Mouse (Mus musculus) lung, postnatal 0 days (tissue): ENCODE measurements at regions not wholly inside any gene's neighbourhood (a gene's known extent, or its start where the extent isn't known, plus 50 kb on each side); places are given as distances from the start of the nearest gene placed in this dataset.

ENCODE experiments used
- ATAC-seq: fragments of 200-750 bp; cut with Nextera tagmentation; 2 replicates; pipeline ENCODE4 v1.8.0; 2017; ENCODE audit warnings: moderate library complexity
- DNase-seq: peaks from one replicate; pipeline ENCODE4 v3.0.0-alpha.2; 2016; ENCODE audit warnings: low spot score
- H3K27ac ChIP-seq: fragments of 300-500 bp; sonication (generic); 2 replicates; pipeline ENCODE4 v1.5.1; 2014; ENCODE audit warnings: antibody characterized with exemption, mild to moderate bottlenecking, low read length, mixed read lengths
- H3K27me3 ChIP-seq: fragments of 300-500 bp; sonication (generic); replicated peaks from 2 replicates; pipeline ENCODE4 v1.6.1; 2014; ENCODE audit warnings: low read length, mixed read lengths; ENCODE audit not compliant: insufficient read depth
- H3K36me3 ChIP-seq: fragments of 300-500 bp; sonication (generic); 2 replicates; pipeline ENCODE4 v1.6.1; 2014; ENCODE audit warnings: low read length, mixed read lengths; ENCODE audit not compliant: insufficient read depth
- H3K4me1 ChIP-seq: fragments of 300-500 bp; sonication (generic); 2 replicates; pipeline ENCODE4 v1.6.1; 2014; ENCODE audit warnings: antibody characterized with exemption, low read depth, low read length, mixed read lengths; ENCODE audit not compliant: insufficient read depth
- H3K4me2 ChIP-seq: fragments of 300-500 bp; sonication (generic); replicated peaks from 2 replicates; pipeline ENCODE4 v1.6.1; 2014; ENCODE audit warnings: low read depth, mild to moderate bottlenecking, low read length, moderate library complexity, mixed read lengths
- H3K4me3 ChIP-seq: fragments of 300-500 bp; sonication (generic); 2 replicates; pipeline ENCODE4 v1.5.1; 2014; ENCODE audit warnings: low read depth, low read length
- H3K9ac ChIP-seq: fragments of 300-500 bp; sonication (generic); replicated peaks from 2 replicates; pipeline ENCODE4 v1.6.1; 2014; ENCODE audit warnings: low read depth, mild to moderate bottlenecking
- H3K9me3 ChIP-seq: fragments of 300-500 bp; sonication (generic); 2 replicates; pipeline ENCODE4 v1.6.1; 2016; ENCODE audit warnings: low read length, mixed read lengths
- CTCF ChIP-seq: IDR thresholded peaks from 2 replicates; pipeline ENCODE4 v1.5.1; 2016; ENCODE audit warnings: antibody characterized with exemption, mild to moderate bottlenecking
- EP300 ChIP-seq: IDR thresholded peaks from 2 replicates; pipeline ENCODE4 v1.6.1; 2016; ENCODE audit warnings: antibody characterized with exemption, mild to moderate bottlenecking, control low read depth
- WGBS: fragments of 180-500 bp; shearing (Covaris S2); extraction: QIAGEN DNeasy Blood & Tissue Kit; methylation state at CpG from one replicate; pipeline ENCODE4 v1.1.7; 2014; 5-methylcytosine and 5-hydroxymethylcytosine counted together

DNA sequence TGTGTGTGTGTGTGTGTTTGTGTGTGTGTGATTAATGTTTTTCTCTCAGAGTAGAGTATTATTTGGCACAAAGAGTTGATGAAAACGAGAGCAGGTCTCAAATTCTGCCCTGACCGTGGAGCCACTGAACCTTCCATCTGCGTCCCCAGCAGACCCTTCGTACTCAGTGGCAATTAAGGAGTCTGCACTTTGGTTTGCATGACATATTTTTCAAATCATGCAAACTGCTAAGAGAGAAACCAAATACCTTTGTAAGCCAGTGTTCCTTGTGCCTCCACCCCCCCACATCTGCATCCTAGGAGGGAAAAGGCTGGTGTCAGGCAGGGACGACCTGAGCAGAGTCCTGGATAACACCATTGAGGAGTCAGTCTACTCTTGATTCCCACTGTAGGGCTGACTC is 346.5 kb upstream of the Mki67 start:
- H3K36me3 ChIP-seq = no peaks in the 10 kb centered on the region
- H3K27ac ChIP-seq = no peak overlapping the region
- no peaks in the 10 kb centered on the region for H3K9me3 ChIP-seq
- WGBS = 51% methylated on average over 5 of the region's 5 CpGs
- no peak for DNase-seq
- no peaks in the 10 kb centered on the region for H3K27me3 ChIP-seq
- no peaks in the 10 kb centered on the region for H3K4me1 ChIP-seq
- TF ChIP-seq CTCF = no peak
- no peak for TF ChIP-seq EP300
- no peak overlapping the region for H3K4me3 ChIP-seq
- no peak overlapping the region for H3K9ac ChIP-seq
- no peak overlapping the region for H3K4me2 ChIP-seq
- ATAC-seq = no peak

- 53% methylated on average over 12 of the region's 12 CpGs for WGBS
- no peak overlapping the region for H3K4me3 ChIP-seq
- TF ChIP-seq EP300 (no peak), CTCF (no peak)
- H3K9me3 ChIP-seq = no peaks in the 10 kb centered on the region
- H3K4me2 ChIP-seq = no peak overlapping the region
- H3K4me1 ChIP-seq = no peaks in the 10 kb centered on the region
- H3K27me3 ChIP-seq = no peaks in the 10 kb centered on the region
- no peak overlapping the region for H3K9ac ChIP-seq
- ATAC-seq (no peak), DNase-seq (no peak)
- H3K27ac ChIP-seq = no peak overlapping the region
- H3K36me3 ChIP-seq = no peaks in the 10 kb centered on the region
These were observed 349.0 kb upstream of the Mki67 start for GRCm38 (mm10) chr7:136065038-136065678.

DNA sequence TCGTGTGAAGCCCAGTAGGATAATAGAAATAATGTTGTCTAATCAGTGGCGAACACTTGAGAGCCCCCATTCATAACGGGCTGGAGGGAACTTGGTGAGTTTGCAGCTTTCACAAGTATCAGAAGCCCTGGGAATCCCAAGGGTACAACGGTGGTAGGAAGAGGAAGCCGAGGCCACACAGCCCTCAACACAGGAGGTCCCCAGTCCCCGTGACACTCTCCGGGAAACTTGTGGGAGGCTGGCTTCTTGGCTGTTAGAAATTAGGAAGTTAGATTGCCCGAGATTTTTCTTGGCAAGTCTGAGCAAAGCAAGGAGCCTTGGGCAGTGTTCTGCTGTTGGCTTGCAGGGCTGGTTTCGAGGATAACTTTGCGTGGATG is 349.5 kb upstream of the Mki67 start:
- Histone ChIP-seq H3K27ac (no peak overlapping the region), H3K9me3 (no peaks in the 10 kb centered on the region), H3K4me3 (no peak overlapping the region), H3K9ac (no peak overlapping the region), H3K27me3 (no peaks in the 10 kb centered on the region), H3K36me3 (no peaks in the 10 kb centered on the region), H3K4me1 (no peaks in the 10 kb centered on the region), H3K4me2 (no peak overlapping the region)
- WGBS = 52% methylated on average over 10 of the region's 10 CpGs
- DNase-seq (no peak), ATAC-seq (no peak)
- TF ChIP-seq EP300 (no peak), CTCF (no peak)

- H3K9ac ChIP-seq = no peak overlapping the region
- H3K27me3 ChIP-seq = no peaks in the 10 kb centered on the region
- no peaks in the 10 kb centered on the region for H3K4me1 ChIP-seq
- H3K9me3 ChIP-seq = no peaks in the 10 kb centered on the region
- TF ChIP-seq EP300 (no peak), CTCF (no peak)
- no peak for ATAC-seq
- no peak overlapping the region for H3K4me2 ChIP-seq
- no peak overlapping the region for H3K4me3 ChIP-seq
- 46% methylated on average over 5 of the region's 5 CpGs for WGBS
- no peak overlapping the region for H3K27ac ChIP-seq
- H3K36me3 ChIP-seq = no peaks in the 10 kb centered on the region
- DNase-seq = no peak
These were observed 354.7 kb upstream of the Mki67 start for GRCm38 (mm10) chr7:136070881-136071280.

GRCm38 (mm10) chr7:136071331-136071730 is 355.2 kb upstream of the Mki67 start:
- H3K9ac ChIP-seq = no peak overlapping the region
- TF ChIP-seq EP300 (no peak), CTCF (no peak)

DNA sequence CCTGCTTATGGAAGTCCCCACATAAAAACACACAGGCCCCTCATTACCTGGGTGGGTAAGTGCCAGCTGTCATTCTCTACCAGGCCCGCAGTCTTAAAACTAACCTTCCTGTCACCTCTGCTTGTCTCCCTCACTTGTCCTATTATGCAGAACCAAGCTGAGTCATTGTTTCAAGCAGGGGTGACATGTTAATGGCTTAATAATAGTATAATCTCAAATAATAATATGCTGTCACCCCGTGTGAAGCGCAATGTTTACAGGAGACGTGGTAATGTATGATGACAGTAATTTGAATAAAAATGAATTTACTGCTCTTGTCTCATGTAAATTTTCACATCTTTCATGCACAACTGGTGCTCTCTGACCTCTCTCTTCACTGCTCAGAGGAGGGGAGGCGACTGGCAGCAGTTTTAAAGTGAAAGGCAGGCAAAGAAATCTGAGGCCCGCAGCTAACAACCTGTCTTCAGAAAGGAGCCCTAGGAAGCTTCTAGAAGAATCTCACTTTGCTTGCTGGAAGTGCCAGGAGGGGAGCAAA is 357.2 kb upstream of the Mki67 start:
- no peak overlapping the region for H3K9ac ChIP-seq
- TF ChIP-seq CTCF (no peak), EP300 (no peak)
- H3K9me3 ChIP-seq = no peaks in the 10 kb centered on the region
- no peaks in the 10 kb centered on the region for H3K27me3 ChIP-seq
- ATAC-seq = no peak
- no peak for DNase-seq
- H3K4me2 ChIP-seq = no peak overlapping the region
- H3K36me3 ChIP-seq = no peaks in the 10 kb centered on the region
- H3K27ac ChIP-seq = no peak overlapping the region
- 73% methylated on average over 6 of the region's 6 CpGs for WGBS
- H3K4me1 ChIP-seq = no peaks in the 10 kb centered on the region
- no peak overlapping the region for H3K4me3 ChIP-seq

More at GRCm38 (mm10) chr7:136071331-136071730, 355.2 kb upstream of the Mki67 start:
- Histone ChIP-seq H3K4me3 (no peak overlapping the region), H3K27ac (no peak overlapping the region), H3K36me3 (no peaks in the 10 kb centered on the region), H3K4me2 (no peak overlapping the region), H3K4me1 (no peaks in the 10 kb centered on the region), H3K27me3 (no peaks in the 10 kb centered on the region), H3K9me3 (no peaks in the 10 kb centered on the region)
- WGBS = 83% methylated on average over 4 of the region's 4 CpGs
- ATAC-seq = no peak
- no peak for DNase-seq
